Mouse (Mus musculus): Measurements from ENCODE around the gene Plekha7.

DNA sequence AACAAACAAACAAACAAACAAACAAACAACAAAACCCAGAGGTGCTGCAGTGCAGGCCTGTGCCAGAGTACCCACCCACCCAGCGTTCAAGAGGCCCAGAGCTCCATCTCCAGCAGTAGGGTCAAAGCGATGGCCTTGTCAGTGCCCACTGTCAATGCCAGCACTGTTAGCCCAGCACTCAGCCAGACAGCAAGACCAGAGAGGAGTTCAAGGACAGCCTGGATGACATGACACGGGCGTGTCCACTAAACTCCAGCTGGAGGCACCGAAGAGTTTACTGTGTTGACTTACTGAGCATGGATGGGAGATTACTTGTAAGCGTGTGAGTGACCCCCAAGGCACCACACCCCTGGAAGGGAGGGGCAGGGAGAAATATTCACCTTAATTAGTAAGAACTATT, 81.9 kb downstream of the Plekha7 start:
- TF ChIP-seq CTCF (IDR thresholded peaks at IDR 0.05; ENCODE audit: low read depth) (no peak), EP300 (IDR thresholded peaks at IDR 0.05; ENCODE audit: low read depth) (no peak)

Data from heart, postnatal 0 days (tissue).